Mouse (Mus musculus) thymus, adult 2 months (tissue): ENCODE results near the gene Dusp6. TPM values are rescaled to one million over a fixed set of nuclear protein-coding genes. Genes with fewer than 3 reads are reported as not detected.

Experiments
- DNase-seq: peaks from one replicate; pipeline ENCODE4 v3.0.0; 2021
- H3K27ac ChIP-seq: fragments of 200-500 bp; 2 replicates; pipeline ENCODE4 v1.5.1; 2012; ENCODE audit warnings: low read length, control low read depth; ENCODE audit not compliant: control insufficient read depth, insufficient read depth
- H3K27me3 ChIP-seq: fragments of 200-500 bp; 2 replicates; pipeline ENCODE4 v1.6.1; 2012; ENCODE audit warnings: mild to moderate bottlenecking, low read length, moderate library complexity, mixed read lengths; ENCODE audit not compliant: control insufficient read depth, insufficient read depth
- H3K36me3 ChIP-seq: fragments of 200-500 bp; 2 replicates; pipeline ENCODE4 v1.6.1; 2012; ENCODE audit warnings: mild to moderate bottlenecking, low read length, moderate library complexity; ENCODE audit not compliant: control insufficient read depth, insufficient read depth
- H3K4me1 ChIP-seq: fragments of 200-500 bp; replicated peaks from 2 replicates; pipeline ENCODE4 v1.6.1; 2012; ENCODE audit warnings: low read length; ENCODE audit not compliant: control insufficient read depth, insufficient read depth
- H3K4me3 ChIP-seq: fragments of 200-500 bp; 2 replicates; pipeline ENCODE4 v1.5.1; 2012; ENCODE audit warnings: mild to moderate bottlenecking, low read length, control low read depth, moderate library complexity; ENCODE audit not compliant: control insufficient read depth, insufficient read depth
- CTCF ChIP-seq: fragments of 200-500 bp; IDR thresholded peaks from 2 replicates; pipeline ENCODE4 v1.5.1; 2012; ENCODE audit warnings: mild to moderate bottlenecking, control low read depth, low read length, moderate library complexity, borderline replicate concordance; ENCODE audit not compliant: control insufficient read depth, poor library complexity, insufficient read depth; ENCODE audit errors: extremely low read depth
- POLR2A ChIP-seq: fragments of 200-500 bp; IDR thresholded peaks from 2 replicates; pipeline ENCODE4 v1.6.1; 2012; ENCODE audit warnings: mild to moderate bottlenecking, low read length, control low read depth, moderate library complexity; ENCODE audit not compliant: control insufficient read depth, poor library complexity, insufficient read depth; ENCODE audit errors: extremely low read depth
- WGBS: fragments of 180-500 bp; shearing (Covaris S2); methylation state at CpG from one replicate; pipeline ENCODE4 v1.1.7; 2018; 5-methylcytosine and 5-hydroxymethylcytosine counted together
- polyA plus RNA-seq: library from polyadenylated mRNA; depleted of rRNA; stranded (reverse); fragments of >200 nt; gene quantifications from 2 replicates; pipeline ENCODE4 v1.2.3, GENCODE M21; 2012

Dusp6 gene
- polyA plus RNA-seq, 1 experiment: 43.9 TPM

DNA sequence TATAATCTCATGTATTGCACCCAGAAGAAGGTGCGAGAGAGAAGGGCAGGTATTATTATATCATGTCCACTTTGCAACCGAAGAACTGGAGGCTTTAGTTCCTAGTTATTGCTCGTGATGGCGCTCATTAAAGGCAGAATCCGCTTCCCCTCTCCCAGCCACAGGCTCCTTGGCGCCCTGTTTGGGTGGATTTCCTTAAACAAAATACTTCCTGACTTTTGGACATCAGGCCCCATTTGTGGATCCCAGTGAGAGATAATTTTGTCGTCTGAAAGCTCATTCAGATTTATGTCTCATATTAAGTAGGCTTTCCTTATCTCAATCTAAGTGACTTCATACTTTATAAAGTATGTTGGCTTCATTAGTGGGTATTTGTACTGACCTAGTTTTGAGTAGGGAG, 23.2 kb downstream of the Dusp6 start:
- no peak for DNase-seq
- H3K4me3 ChIP-seq: no peak overlapping the region
- no peaks in the 10 kb centered on the region for H3K36me3 ChIP-seq
- WGBS: 94% methylated on average over 7 of the region's 7 CpGs
- H3K27ac ChIP-seq: no peak overlapping the region
- H3K4me1 ChIP-seq: peaks cover 22% of the 10 kb centered on the region
- no peaks in the 10 kb centered on the region for H3K27me3 ChIP-seq
- TF ChIP-seq CTCF: no peak
- no peak for TF ChIP-seq POLR2A

DNA sequence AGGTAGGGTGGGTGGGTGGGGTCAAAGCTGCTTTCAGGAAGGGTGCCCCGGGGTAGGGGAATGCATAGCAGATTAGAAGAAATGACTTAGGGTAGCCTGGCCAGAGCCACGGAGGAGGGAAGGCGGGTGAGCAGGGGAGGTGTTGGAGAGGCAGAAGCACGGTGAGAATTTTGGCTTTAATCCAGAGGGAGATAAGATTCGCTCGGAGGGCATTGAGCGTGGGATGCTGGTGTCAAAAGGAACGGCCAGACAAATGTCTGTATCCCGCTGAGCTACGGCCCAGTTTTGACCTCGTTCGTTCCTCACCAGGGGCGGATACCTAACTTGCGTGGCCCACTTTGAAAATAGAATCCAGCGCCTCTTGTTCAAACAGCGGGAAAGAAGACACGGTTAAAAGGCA, 23.8 kb downstream of the Dusp6 start:
- no peaks in the 10 kb centered on the region for H3K27me3 ChIP-seq
- H3K36me3 ChIP-seq: no peaks in the 10 kb centered on the region
- DNase-seq: no peak
- no peak for TF ChIP-seq CTCF
- TF ChIP-seq POLR2A: no peak
- peaks cover 22% of the 10 kb centered on the region for H3K4me1 ChIP-seq
- H3K4me3 ChIP-seq: peak overlapping the region; percentile 43
- 58% methylated on average over 17 of the region's 17 CpGs for WGBS
- peak overlapping the region; percentile 22; the same call in 1 of the 2 replicates for H3K27ac ChIP-seq

DNA sequence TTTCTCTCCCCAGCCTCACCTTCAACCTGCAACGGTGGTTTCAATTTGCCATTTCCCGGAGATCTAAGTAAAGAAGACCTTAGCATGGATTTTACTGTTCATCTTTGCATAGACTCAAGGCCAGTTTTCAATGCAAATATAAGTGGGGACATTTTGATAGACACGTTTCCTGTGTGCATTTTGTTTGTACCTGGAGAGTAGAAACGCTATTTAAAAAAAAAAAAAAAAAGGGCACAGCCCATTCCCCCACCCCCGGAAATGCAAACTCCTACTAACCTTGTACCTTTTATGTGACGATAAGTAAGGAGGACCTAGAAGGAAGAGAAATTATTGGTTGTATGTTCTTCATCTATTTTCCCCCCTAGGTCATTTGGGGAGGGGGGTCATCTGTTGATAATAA, 24.2 kb downstream of the Dusp6 start:
- no peak for DNase-seq
- TF ChIP-seq CTCF (no peak), POLR2A (no peak)
- Histone ChIP-seq H3K4me3 (peak overlapping the region; percentile 43), H3K27me3 (no peaks in the 10 kb centered on the region), H3K36me3 (no peaks in the 10 kb centered on the region), H3K4me1 (peaks cover 22% of the 10 kb centered on the region), H3K27ac (peak overlapping the region; percentile 22; the same call in 1 of the 2 replicates)
- WGBS: 45% methylated on average over 6 of the region's 6 CpGs

- DNase-seq: no peak
- Histone ChIP-seq H3K4me3 (no peak overlapping the region), H3K4me1 (peaks cover 20% of the 10 kb centered on the region), H3K36me3 (no peaks in the 10 kb centered on the region), H3K27ac (no peak overlapping the region), H3K27me3 (no peaks in the 10 kb centered on the region)
- TF ChIP-seq POLR2A: no peak
- no peak for TF ChIP-seq CTCF
- WGBS: 96% methylated on average over 5 of the region's 5 CpGs
These were observed 26.1 kb downstream of the Dusp6 start for GRCm38 (mm10) chr10:99289176-99289575.

- DNase-seq: no peak
- H3K27ac ChIP-seq: no peak overlapping the region
- no peaks in the 10 kb centered on the region for H3K36me3 ChIP-seq
- WGBS: 94% methylated on average over 3 of the region's 3 CpGs
- H3K4me1 ChIP-seq: no peaks in the 10 kb centered on the region
- no peaks in the 10 kb centered on the region for H3K27me3 ChIP-seq
- H3K4me3 ChIP-seq: no peak overlapping the region
- TF ChIP-seq POLR2A: no peak
- TF ChIP-seq CTCF: no peak
These were observed 30.1 kb downstream of the Dusp6 start for GRCm38 (mm10) chr10:99293111-99293640.

DNA sequence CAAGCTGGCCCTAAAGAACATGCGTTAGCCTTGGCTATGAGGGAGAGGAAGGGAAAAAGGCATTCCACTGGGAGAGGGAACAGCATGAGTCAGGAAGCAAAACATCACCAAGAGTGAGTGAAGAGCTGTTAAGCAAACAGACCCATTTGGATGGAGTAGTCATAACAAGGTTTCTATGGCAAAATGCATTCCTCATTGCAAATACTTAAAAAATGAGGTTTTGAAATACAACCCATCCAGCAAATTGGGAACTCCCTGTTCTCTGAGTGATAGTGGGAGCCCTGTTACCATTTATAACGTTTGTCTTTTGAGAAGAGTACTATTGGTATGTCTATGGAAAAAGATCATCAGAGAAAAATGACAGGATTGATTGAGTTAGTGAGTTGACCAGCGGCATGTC, 34.7 kb downstream of the Dusp6 start:
- H3K4me1 ChIP-seq: no peaks in the 10 kb centered on the region
- WGBS: 81% methylated on average over 3 of the region's 3 CpGs
- DNase-seq: no peak
- H3K27ac ChIP-seq: no peak overlapping the region
- H3K36me3 ChIP-seq: no peaks in the 10 kb centered on the region
- TF ChIP-seq POLR2A (no peak), CTCF (no peak)
- H3K27me3 ChIP-seq: no peaks in the 10 kb centered on the region
- no peak overlapping the region for H3K4me3 ChIP-seq
